Mouse (Mus musculus) stomach, postnatal 0 days (tissue): ENCODE results near the gene Nell1.

Experiments
- CTCF ChIP-seq: IDR thresholded peaks from 2 replicates; pipeline ENCODE4 v1.5.1; 2016; ENCODE audit warnings: antibody characterized with exemption, low read depth, mild to moderate bottlenecking, moderate library complexity
- EP300 ChIP-seq: optimal IDR thresholded peaks from 2 replicates; pipeline ENCODE3; 2016; ENCODE audit warnings: antibody characterized with exemption

DNA sequence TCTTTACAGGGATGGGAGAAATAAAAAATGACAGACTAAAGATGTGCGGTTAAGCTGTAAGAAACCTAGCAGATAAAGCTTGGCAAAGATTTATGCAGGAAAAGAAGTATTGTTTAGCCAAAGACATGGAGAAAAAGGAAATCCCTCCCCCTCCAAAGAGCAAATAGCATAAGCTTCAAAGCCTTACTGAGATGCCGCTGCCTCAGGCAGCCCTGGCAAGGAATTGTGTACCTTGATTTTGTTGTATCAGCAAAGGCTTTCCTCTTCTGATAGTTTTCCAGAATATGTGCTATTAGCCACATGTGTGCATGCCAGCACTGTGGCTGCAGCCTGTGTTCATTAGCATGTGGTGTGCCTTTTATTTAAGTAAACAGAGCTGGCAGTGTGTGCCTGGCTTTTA is 435.8 kb downstream of the Nell1 start:
- TF ChIP-seq EP300 (no peak), CTCF (no peak)
